Mouse (Mus musculus): Measurements from ENCODE around the gene Atp6v1a. TPM values are rescaled to one million over a fixed set of nuclear protein-coding genes. Genes with fewer than 3 reads are reported as not detected.

Gene Atp6v1a
- polyA plus RNA-seq, 1 experiment from 2014 or later: 58.9 TPM

- no peak for ATAC-seq (ENCODE audit: insufficient number of reproducible peaks, low FRiP score, low TSS enrichment, low read depth)
- H3K27ac ChIP-seq: no peak overlapping the region
- 59% methylated on average over 6 of the region's 6 CpGs for WGBS
Measured at GRCm38 (mm10) chr16:44052390-44052789, 87.1 kb downstream of the Atp6v1a start.

DNA sequence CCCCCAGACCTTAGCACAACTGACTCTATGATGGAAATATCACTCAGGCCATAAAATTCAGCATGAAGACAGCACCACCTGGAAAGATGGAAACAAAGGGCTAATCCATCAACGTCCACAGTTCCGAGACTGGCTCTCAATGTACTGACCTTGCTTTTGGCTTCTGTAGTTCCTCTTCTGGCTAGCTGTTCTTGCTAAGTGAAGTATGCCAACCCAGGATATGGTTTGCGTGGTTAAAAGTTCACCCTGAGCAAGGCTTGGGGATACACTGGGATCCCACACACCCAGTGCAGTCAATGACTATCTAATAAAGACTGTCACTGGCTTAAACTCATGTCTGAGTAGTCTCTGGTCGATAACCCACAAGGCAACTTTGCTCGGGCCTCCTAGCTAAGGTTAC is 89.4 kb downstream of the Atp6v1a start:
- Histone ChIP-seq H3K4me1 (0 out of 2 replicates have a peak, but pooled peaks cover 2% of the 10 kb centered on the region), H3K9ac (no peak overlapping the region)
- no peak for ATAC-seq (ENCODE audit: insufficient number of reproducible peaks, low FRiP score, low TSS enrichment, low read depth)

More at GRCm38 (mm10) chr16:44052390-44052789, 87.1 kb downstream of the Atp6v1a start:
- no peaks in the 10 kb centered on the region for H3K9me3 ChIP-seq
- no peak overlapping the region for H3K4me3 ChIP-seq
- H3K9ac ChIP-seq: no peak overlapping the region
- 0 out of 2 replicates have a peak, but pooled peaks cover 2% of the 10 kb centered on the region for H3K4me1 ChIP-seq
- no peaks in the 10 kb centered on the region for H3K36me3 ChIP-seq
- H3K4me2 ChIP-seq: no peak overlapping the region
- H3K27me3 ChIP-seq: no peaks in the 10 kb centered on the region

GRCm38 (mm10) chr16:44039112-44039511 is 100.4 kb downstream of the Atp6v1a start:
- no peak overlapping the region for H3K4me3 ChIP-seq
- no peaks in the 10 kb centered on the region for H3K4me1 ChIP-seq
- no peak overlapping the region for H3K9ac ChIP-seq
- H3K27me3 ChIP-seq: no peaks in the 10 kb centered on the region
- 76% methylated on average over 4 of the region's 4 CpGs for WGBS
- H3K4me2 ChIP-seq: no peak overlapping the region
- no peaks in the 10 kb centered on the region for H3K9me3 ChIP-seq
- ATAC-seq (ENCODE audit: insufficient number of reproducible peaks, low FRiP score, low TSS enrichment, low read depth): no peak
- H3K36me3 ChIP-seq: 0 out of 2 replicates have a peak, but pooled peaks cover 3% of the 10 kb centered on the region
- H3K27ac ChIP-seq: no peak overlapping the region

More for the DNA sequence above, 89.4 kb downstream of the Atp6v1a start:
- Histone ChIP-seq H3K36me3 (no peaks in the 10 kb centered on the region), H3K9me3 (no peaks in the 10 kb centered on the region), H3K4me3 (no peak overlapping the region), H3K4me2 (no peak overlapping the region), H3K27me3 (no peaks in the 10 kb centered on the region), H3K27ac (no peak overlapping the region)
- WGBS: 80% methylated on average over 5 of the region's 5 CpGs

Other genes with a start within 250 kb of the Atp6v1a start
- 9.8 and 14.2 TPM in 2 replicates for gene Ccdc191, start 249.9 kb downstream of the Atp6v1a start, polyA plus RNA-seq (2015; fragmentation: Nextera tagmentation; extraction: Ambion mirVana)
- 26.8 and 27.3 TPM in 2 replicates for gene Qtrt2, start 212.9 kb downstream of the Atp6v1a start, polyA plus RNA-seq (2015; fragmentation: Nextera tagmentation; extraction: Ambion mirVana)
- 0.47 and 1.2 TPM in 2 replicates for gene Zdhhc23, start 159.9 kb downstream of the Atp6v1a start, polyA plus RNA-seq (2015; fragmentation: Nextera tagmentation; extraction: Ambion mirVana)
- 4.6 and 6.3 TPM in 2 replicates for gene Gramd1c, start 76.4 kb downstream of the Atp6v1a start, polyA plus RNA-seq (2015; fragmentation: Nextera tagmentation; extraction: Ambion mirVana)
- 115 and 134 TPM in 2 replicates for gene Naa50, start 125 bp upstream of the Atp6v1a start, polyA plus RNA-seq (2015; fragmentation: Nextera tagmentation; extraction: Ambion mirVana)
- 3.1 and 3.3 TPM in 2 replicates for gene Usf3, start 33.5 kb upstream of the Atp6v1a start, polyA plus RNA-seq (2015; fragmentation: Nextera tagmentation; extraction: Ambion mirVana)
- gene Sidt1, start 193.5 kb upstream of the Atp6v1a start, polyA plus RNA-seq (2015; fragmentation: Nextera tagmentation; extraction: Ambion mirVana): 0.24 and 0.43 TPM in 2 replicates
- 24.2 and 25.1 TPM in 2 replicates for gene Spice1, start 207.4 kb upstream of the Atp6v1a start, polyA plus RNA-seq (2015; fragmentation: Nextera tagmentation; extraction: Ambion mirVana)